Mouse (Mus musculus): ENCODE results near the gene Tomm40l. TPM values are rescaled to one million over a fixed set of nuclear protein-coding genes. Genes with fewer than 3 reads are reported as not detected.
A peak's percentile ranks its signal among the peaks of the same experiment; 100 is the strongest.

The Tomm40l gene
- 26.9 and 29.9 TPM in 2 replicates for polyA plus RNA-seq (2011; ENCODE audit: insufficient read length, low read depth, missing spikeins)

DNA sequence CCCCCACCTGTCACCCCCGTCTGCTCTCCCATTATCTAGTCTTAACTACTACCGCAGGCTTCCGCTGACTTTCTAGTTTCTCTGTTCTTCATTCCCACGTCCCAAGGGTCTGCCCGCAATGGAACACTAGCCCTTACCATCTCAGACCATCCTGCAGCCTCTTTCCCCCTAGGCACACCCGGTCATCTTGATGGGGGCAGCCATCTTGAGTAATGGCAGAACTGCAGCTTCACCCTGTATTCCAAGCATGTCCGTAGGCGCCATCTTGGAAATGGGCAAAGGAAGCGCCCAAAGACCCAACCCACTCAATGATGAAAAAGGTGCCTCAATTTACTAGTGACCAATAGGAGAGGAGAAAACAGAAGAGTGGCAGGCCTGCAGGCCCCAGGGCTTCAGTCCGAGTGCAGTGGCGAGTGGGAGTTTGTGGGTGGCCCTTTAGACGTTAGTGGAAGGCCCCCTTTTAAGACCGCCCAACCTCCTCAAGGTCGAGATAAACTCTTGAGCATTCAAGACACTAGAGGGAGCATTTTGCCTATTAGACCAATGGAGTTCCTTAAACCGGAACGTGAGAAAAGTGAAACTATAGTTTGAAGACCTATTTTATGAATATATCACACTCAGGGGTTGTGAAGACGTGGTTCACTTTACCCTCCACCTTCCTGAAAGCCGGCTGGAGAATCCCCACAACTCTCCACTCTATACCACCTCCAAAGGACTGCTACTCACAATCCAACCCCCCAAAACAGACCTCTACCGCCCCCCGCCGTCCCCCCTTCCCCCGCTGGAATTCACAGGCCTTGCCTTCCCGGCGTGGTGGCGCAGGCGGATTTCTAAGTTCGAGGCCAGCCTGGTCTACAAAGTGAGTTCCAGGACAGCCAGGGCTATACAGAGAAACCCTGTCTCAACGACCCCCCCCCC lies at the start of gene Tomm40l:
Tomm40l (minus strand) TSS at position 277 of the 918 bp plus-strand sequence.
- Histone ChIP-seq H3K4me1 (ENCODE audit: control insufficient read depth, insufficient read depth, low read length) (peaks cover 2% of the 10 kb centered on the region; the same call in 1 of the 2 replicates), H3K4me3 (ENCODE audit: insufficient read depth, low read length) (peak within 1 kb of the TSS; percentile 90), H3K27ac (ENCODE audit: insufficient read depth, low read length) (peak within 1 kb of the TSS; percentile 23; the same call in 1 of the 2 replicates)
- TF ChIP-seq POLR2A (IDR thresholded peaks at IDR 0.05; ENCODE audit: low read depth, low read length): peak; percentile 82
- no peak for TF ChIP-seq CTCF (IDR thresholded peaks at IDR 0.05; ENCODE audit: borderline replicate concordance, insufficient read depth, low read length)

DNA sequence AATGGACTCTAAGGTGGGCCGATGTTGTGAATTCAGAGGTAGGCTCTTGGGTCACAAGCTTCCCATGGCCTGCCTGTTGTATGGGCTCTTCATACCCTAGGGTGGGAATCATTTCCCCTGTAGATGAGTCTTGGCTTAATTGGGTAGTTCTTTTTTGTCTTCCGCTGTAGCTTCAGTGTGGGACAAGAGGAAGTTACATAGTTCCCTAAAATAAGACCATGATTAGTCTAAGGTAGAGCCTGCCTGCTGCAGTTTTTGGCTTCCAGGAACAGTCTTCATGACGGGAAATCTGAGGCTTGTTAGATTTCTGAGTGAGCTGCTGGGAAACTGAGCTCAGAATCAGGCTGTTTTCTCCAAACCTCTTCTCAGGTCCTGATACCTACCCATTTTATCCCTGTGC lies 49.8 kb upstream of the Tomm40l start:
- Histone ChIP-seq H3K4me3 (ENCODE audit: insufficient read depth, low read length) (no peak overlapping the region), H3K4me1 (ENCODE audit: control insufficient read depth, insufficient read depth, low read length) (0 out of 2 replicates have a peak, but pooled peaks cover 3% of the 10 kb centered on the region), H3K27ac (ENCODE audit: insufficient read depth, low read length) (no peak overlapping the region)
- no peak for TF ChIP-seq POLR2A (IDR thresholded peaks at IDR 0.05; ENCODE audit: low read depth, low read length)
- TF ChIP-seq CTCF (IDR thresholded peaks at IDR 0.05; ENCODE audit: borderline replicate concordance, insufficient read depth, low read length): no peak

GRCm38 (mm10) chr1:171271622-171272021 lies 49.3 kb upstream of the Tomm40l start:
- H3K27ac ChIP-seq (ENCODE audit: insufficient read depth, low read length): no peak overlapping the region
- H3K4me3 ChIP-seq (ENCODE audit: insufficient read depth, low read length): no peak overlapping the region; the same call in 1 of the 2 replicates
- H3K4me1 ChIP-seq (ENCODE audit: control insufficient read depth, insufficient read depth, low read length): 0 out of 2 replicates have a peak, but pooled peaks cover 3% of the 10 kb centered on the region
- TF ChIP-seq POLR2A (IDR thresholded peaks at IDR 0.05; ENCODE audit: low read depth, low read length): no peak
- TF ChIP-seq CTCF (IDR thresholded peaks at IDR 0.05; ENCODE audit: borderline replicate concordance, insufficient read depth, low read length): no peak

- TF ChIP-seq CTCF (IDR thresholded peaks at IDR 0.05; ENCODE audit: borderline replicate concordance, insufficient read depth, low read length): no peak
- TF ChIP-seq POLR2A (IDR thresholded peaks at IDR 0.05; ENCODE audit: low read depth, low read length): no peak
These were observed 48.9 kb upstream of the Tomm40l start for GRCm38 (mm10) chr1:171271196-171271595.

DNA sequence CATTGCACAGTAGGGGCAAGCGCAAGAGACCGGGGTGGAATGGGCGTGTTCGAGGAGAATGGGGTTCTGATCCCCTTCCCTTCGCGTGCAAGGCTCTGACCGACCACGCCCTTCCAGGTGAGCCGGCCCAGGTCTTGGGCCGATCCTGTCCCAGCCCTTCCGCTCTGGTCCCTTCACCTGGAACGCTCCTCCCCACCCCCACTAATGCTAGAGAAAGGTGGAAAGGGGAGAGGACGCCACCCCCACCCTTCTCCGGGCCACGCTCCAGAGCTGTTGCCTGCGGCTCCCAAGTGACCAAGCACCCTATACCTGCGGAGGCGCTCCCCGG lies 48.2 kb upstream of the Tomm40l start:
- Histone ChIP-seq H3K4me3 (ENCODE audit: insufficient read depth, low read length) (peak overlapping the region; percentile 89), H3K4me1 (ENCODE audit: control insufficient read depth, insufficient read depth, low read length) (0 out of 2 replicates have a peak, but pooled peaks cover 3% of the 10 kb centered on the region), H3K27ac (ENCODE audit: insufficient read depth, low read length) (no peak overlapping the region)
- TF ChIP-seq POLR2A (IDR thresholded peaks at IDR 0.05; ENCODE audit: low read depth, low read length): no peak
- TF ChIP-seq CTCF (IDR thresholded peaks at IDR 0.05; ENCODE audit: borderline replicate concordance, insufficient read depth, low read length): no peak

More at GRCm38 (mm10) chr1:171271196-171271595, 48.9 kb upstream of the Tomm40l start:
- H3K4me1 ChIP-seq (ENCODE audit: control insufficient read depth, insufficient read depth, low read length): 0 out of 2 replicates have a peak, but pooled peaks cover 3% of the 10 kb centered on the region
- peak overlapping the region; percentile 89 for H3K4me3 ChIP-seq (ENCODE audit: insufficient read depth, low read length)
- H3K27ac ChIP-seq (ENCODE audit: insufficient read depth, low read length): no peak overlapping the region

DNA sequence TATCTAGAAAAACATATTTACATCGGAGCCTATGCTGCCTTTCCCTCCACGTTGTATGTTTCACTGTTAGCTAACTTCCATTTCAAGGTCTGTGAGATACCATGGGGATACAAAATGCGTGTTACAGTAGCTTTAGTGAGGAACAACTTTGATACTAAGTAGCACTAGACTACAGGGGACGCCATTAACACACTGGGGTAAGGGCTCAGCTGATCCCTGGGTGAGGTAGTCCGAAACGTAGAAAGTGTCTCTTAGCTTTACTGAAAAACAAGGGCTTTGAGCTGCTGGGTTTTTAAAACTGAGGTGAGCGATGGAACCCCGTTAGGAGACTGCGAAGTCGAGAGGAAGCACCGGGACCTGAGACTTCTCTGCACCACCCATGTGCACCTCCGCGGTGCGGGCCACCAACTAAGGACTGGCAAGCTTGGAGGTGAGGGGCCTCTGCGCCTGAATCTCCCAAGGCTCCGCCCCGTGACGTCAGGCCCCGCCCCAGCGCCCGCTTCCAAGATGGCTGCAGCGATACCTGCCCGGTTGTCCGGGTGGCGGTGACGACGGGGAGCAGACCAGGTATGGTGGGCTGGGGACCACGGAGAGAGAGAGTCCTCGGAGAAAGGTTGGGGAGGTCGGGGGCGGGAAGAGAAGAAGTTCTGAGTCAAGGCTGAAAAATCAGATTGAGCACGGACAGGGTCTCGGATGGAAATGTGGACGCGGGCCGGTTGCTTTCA lies 47.7 kb upstream of the Tomm40l start, which contains the start of gene B4galt3:
B4galt3 (plus strand) TSS at position 481 of the 725 bp plus-strand sequence.
- Histone ChIP-seq H3K27ac (ENCODE audit: insufficient read depth, low read length) (no peak within 1 kb of the TSS), H3K4me1 (ENCODE audit: control insufficient read depth, insufficient read depth, low read length) (0 out of 2 replicates have a peak, but pooled peaks cover 3% of the 10 kb centered on the region), H3K4me3 (ENCODE audit: insufficient read depth, low read length) (peak within 1 kb of the TSS; percentile 89)
- TF ChIP-seq POLR2A (IDR thresholded peaks at IDR 0.05; ENCODE audit: low read depth, low read length) (peak; percentile 95), CTCF (IDR thresholded peaks at IDR 0.05; ENCODE audit: borderline replicate concordance, insufficient read depth, low read length) (no peak)

- peak overlapping the region; percentile 97 for H3K27ac ChIP-seq (ENCODE audit: insufficient read depth, low read length)
- TF ChIP-seq POLR2A (IDR thresholded peaks at IDR 0.05; ENCODE audit: low read depth, low read length) (no peak), CTCF (IDR thresholded peaks at IDR 0.05; ENCODE audit: borderline replicate concordance, insufficient read depth, low read length) (no peak)
- H3K4me3 ChIP-seq (ENCODE audit: insufficient read depth, low read length): no peak overlapping the region
- H3K4me1 ChIP-seq (ENCODE audit: control insufficient read depth, insufficient read depth, low read length): 0 out of 2 replicates have a peak, but pooled peaks cover 3% of the 10 kb centered on the region
These were observed 46.0 kb upstream of the Tomm40l start for GRCm38 (mm10) chr1:171268341-171268740.

DNA sequence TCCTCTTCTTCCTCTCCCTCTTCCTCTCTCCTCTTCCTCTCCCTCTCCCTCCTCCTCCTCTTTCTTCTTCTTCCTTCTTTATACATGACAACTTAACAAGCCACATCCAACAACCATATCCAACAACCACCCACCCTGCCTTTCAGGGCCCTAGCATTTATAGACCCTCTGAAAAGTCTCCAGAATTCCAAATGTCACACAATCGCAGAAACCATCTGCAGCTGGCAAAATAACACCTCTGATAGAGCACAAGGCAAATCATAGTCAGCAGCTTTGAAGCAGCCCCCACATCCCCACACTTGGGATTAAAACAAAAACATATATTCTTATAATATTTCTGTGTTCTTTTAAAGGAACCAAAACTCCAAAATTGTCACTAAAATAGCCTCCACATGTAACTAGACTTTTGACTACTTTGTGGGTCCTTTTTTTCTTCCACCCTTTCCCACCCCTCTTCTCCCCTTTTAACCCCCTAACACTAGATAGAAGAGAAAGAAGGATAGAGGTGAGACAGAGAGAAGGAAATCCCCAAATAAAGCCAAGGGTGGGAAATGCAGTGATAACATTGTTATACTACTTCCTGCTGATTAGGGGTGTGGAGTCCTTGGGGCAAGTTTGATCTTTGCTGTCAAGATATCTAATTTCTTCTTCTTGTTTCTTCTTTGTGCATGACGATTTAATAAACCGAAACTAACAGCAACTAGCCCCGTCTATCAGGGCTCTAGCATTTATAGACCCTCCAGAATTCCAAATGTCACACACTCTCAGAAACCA lies 43.8 kb upstream of the Tomm40l start:
- H3K27ac ChIP-seq (ENCODE audit: insufficient read depth, low read length): no peak overlapping the region
- H3K4me1 ChIP-seq (ENCODE audit: control insufficient read depth, insufficient read depth, low read length): peaks cover 7% of the 10 kb centered on the region
- no peak overlapping the region for H3K4me3 ChIP-seq (ENCODE audit: insufficient read depth, low read length)
- TF ChIP-seq CTCF (IDR thresholded peaks at IDR 0.05; ENCODE audit: borderline replicate concordance, insufficient read depth, low read length): no peak
- TF ChIP-seq POLR2A (IDR thresholded peaks at IDR 0.05; ENCODE audit: low read depth, low read length): no peak

Data from embryonic fibroblast, embryonic 13.5 days (primary cell).